Mouse (Mus musculus) adrenal gland, postnatal 10 days (tissue): Measurements from ENCODE around the gene Kcnk4. TPM values are rescaled to one million over a fixed set of nuclear protein-coding genes. Genes with fewer than 3 reads are reported as not detected.
"Not testable (repeated sequence)": the region's sequence is repeated elsewhere in the genome, so short reads cannot be mapped to it uniquely, and the experiment has no call there.

Experiments
- DNase-seq: peaks from one replicate; pipeline ENCODE4 v3.0.0; 2021; ENCODE audit warnings: mixed read lengths
- total RNA-seq, 2 experiments: library from RNA; stranded (reverse); gene quantifications; 2 replicates each; pipeline ENCODE4 v1.2.3; 2021

The Kcnk4 gene
- total RNA-seq, 2 experiments from 2014 or later = 0.30 to 0.73 TPM

DNA sequence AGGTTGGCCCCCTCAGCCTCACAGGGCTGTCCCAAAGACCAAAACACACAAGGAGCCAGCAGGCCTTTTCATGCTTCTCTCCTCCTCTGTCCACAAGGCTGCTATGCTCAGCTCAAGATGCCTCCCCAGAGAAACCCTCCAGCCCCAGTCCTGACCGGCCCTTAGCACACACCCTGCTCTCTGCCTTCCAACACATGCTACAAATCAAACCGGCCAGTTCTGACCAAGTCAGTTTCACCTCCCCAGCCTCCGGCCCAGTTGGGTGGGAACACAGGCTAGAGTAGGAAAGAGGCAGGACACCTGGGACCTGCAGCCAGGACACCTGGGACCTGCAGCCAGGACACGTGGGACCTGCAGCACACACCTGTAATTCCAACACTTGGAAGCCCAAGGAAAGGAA is 17.8 kb downstream of the Kcnk4 start:
- DNase-seq = peak; percentile 13

DNA sequence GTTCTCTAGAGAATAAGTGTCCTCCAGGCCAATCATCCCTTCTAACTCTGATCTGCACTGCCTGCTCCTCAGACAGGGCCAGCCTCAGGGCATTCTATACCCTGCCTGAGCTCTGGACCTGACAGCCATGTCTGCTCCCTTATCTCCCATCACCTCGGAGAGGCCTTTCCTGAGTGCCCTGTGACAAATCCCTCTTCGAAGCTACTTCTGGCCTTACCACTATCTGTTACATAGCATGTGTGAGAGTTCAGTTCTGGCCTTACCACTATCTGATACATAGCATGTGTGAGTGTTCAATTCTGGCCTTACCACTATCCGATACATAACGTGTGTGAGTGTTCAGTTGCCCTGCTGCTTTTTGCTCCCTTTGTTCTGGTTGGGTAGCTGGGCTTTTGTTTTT is 19.0 kb downstream of the Kcnk4 start:
- DNase-seq = no peak

DNA sequence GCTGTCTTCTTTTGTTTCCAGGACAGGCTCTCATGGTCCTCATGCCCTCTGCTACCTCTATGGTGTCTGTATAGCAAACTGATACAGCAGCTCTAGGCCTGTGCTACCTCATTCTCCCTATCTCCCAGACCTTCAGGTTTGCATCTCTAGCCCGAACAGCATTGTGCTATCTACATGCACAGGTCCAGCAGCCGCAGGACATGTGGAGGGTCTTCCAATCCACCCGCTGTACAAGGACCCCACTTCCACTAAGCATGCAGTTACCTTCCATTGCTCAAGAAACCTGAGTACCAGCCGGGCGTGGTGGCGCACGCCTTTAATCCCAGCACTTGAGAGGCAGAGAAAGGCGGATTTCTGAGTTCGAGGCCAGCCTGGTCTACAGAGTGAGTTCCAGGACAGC is 19.8 kb downstream of the Kcnk4 start:
- no peak for DNase-seq

DNA sequence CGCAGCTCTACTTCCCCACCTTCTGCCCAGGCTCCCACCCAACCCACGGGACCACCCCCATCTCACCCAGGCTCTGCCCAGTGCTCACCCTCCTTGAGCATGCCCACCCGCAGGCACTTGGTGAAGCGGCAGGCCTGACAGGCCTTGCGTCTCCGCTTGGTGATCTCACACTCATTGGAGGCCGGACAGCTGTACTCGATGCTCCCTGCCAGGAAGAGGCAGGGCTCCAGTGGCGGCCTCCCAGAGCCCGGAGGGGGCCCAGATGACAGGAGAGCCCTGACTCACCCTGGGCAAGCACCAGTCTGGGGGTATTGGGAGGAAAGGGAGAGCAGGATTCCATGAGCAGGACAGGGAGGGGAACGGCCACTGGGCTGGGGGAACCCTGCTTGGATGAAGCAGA is 20.3 kb downstream of the Kcnk4 start:
- peak; percentile 42 for DNase-seq

DNA sequence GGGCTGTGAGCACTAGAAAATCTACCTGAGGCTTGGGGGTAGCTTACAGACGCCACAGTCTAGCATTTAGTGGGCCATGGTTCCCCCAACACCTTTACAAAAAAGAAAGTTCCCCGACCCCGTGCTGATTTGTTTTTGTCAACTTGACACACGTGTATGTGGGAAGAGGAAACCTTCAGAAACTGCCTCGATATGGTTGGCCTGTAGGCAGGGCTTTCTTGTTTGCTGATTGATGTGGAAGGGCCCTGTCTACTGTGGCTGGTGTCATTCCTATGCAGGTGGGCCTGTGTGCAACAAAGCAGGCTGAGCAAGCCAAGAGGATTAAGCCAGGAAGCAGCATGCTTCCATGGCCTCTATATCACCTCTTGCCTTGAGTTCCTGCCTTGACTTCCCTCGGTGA is 21.3 kb downstream of the Kcnk4 start:
- DNase-seq = no peak

DNA sequence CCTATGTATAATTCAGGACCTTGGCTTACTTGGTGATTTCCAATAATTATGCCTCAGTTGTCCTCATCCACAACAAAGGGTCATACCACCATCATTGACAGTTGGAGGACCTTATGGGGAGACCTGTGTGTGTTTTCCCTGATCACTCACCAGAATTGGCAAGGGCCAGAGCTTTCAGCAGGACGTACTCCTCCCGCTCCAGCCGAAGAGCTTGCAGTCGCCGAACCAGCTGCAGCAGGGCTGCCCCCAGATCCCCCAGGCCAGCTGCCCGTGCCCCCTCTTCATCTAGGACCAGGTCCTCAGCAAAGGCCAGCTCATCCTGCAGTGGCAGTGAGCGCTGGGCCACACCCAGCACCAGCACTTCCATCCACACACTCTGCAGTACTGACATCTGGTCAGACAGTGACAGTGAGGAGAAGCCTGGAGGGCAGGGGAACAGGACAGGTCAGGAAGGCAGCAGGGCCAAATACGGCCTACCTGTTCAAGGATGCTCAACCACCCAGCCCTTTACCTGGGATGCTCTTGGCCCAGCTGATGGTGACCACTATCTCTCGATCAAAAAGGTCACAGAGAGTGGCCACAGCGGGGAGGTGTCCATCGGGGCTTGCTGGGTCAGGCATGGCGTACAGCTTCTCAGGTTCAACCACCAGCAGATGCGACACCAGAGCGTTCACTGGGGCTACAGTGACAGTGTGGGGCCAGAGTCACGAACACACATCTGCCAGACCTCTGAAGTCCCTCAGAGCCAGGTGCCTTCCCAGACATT is 21.9 kb downstream of the Kcnk4 start:
- no peak for DNase-seq

DNA sequence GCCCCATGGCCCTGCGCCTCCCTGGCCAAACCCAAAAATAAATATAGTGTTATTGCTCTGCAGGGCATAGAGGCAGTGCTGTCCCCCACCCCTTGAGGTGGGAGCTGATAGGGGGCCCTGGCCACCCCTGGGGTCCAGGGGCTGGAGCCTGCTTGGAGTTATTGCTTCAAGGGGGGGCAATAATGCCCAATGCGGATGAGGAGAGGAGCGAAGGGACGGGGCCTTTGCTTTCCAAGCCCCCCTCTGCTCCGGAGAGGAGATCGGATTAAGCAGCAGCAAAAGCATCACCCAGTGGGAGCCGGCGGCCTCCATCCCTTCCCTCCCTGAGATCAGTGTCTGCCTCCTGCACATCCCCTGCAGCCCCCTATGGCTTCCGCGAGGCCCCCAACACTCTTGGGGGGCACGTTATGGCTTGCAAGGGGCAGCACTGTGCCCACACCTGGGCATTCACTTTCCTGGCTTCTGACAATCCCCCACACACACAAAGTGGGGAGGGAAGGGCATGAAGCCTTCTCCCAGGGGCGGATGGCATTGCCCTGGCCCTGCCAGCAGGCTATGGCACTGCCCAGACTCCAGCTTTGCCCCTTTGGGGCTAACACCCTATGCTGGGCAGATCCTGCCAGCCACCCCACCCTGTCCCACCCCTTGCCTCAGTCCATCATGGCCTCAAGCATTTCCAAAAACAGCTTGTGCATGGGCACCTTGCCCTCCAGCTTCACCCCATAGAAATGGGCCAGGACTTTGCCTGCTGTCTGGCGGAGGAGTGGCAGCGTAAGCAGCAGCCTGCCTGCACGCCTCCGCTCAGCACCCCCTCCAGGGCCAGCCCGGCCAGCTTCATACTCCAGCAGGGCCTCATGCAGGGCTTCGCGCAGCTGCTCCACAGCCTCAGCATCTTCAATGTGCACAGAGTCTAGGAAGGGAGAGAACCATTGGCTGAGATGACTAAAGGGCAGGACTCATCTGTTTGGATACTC is 22.9 kb downstream of the Kcnk4 start:
- no peak for DNase-seq

DNA sequence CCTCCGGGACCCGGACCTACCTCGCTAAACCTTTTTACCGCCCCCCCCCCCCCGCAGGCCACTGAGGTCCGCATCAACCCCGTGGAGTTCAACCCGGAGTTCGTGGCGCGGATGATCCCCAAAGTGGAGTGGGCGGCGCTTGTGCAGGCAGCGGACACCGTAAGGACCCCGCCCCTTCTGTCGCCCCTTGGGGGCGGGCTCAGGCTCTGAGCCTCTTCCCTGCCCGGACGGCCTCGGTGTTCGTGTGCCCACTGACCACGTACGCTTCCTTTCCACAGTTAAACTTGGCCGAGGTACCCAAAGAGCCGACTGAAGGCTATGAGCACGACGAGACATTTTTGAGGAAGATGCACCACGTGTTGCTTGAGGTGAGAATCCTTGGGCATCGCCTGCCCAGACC is 24.0 kb downstream of the Kcnk4 start:
- DNase-seq = peak; percentile 76

DNA sequence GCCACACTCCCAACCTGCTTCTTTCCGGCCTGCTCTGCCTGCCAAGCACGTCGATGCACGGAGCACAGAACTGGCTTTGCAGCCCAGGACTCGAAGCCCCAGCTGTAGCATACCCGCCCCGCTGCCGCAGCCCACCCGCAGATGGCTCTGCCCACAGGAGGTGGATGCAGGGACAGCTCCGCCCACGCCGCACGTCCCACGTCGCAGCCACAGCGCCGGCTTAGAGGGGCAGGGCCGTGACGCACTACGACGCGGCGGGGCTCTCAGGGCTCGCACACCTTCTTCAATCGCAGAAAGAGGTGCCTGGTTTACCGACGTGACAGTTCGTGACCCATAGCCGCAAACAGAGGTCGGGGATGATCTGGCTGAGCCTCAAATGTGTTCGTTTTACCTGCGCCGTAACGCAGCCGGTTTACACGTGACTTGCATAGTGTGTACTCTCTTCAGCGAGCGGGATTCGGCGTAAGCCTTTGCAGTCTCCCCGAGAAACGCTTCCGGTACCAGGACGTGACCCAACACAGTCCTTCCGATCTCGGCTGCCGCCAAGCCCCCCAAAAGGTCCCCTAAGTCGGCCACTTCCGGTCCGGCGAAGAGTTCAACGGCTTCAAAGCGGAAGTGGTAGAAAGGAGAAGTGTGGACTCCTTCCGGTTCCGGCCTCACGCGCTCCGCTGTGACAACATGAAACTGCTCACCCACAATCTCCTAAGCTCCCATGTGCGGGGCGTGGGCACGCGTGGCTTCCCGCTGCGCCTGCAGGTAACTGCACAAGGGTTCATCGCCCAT is 24.6 kb downstream of the Kcnk4 start, which contains the start of the genes Trmt112 and Prdx5:
Gene Trmt112, plus strand, starts transcription at position 192 of the 783 bp plus-strand sequence.
Gene Prdx5, minus strand, starts transcription at position 600 of the 783 bp plus-strand sequence.
- peak; percentile 94 for DNase-seq

DNA sequence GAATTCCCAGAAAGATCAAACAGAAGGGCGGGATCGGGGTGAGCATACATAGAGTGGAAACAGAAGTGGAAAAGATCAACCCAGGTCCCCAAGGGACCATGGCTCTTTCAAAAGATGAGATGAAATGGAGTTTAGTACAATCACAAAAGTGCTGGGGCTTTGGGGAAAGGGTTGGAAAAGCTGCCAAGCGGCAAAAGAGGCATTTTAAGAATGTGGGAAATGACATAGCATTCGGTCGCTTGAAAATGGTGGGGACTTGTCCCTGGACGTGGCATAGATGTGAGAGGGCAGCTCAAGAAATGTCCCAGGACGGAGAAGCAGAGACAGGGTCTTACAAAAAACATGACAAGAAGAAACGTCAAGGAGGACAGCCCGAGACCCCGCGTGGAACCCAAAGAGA is 25.3 kb downstream of the Kcnk4 start:
- DNase-seq = no peak

DNA sequence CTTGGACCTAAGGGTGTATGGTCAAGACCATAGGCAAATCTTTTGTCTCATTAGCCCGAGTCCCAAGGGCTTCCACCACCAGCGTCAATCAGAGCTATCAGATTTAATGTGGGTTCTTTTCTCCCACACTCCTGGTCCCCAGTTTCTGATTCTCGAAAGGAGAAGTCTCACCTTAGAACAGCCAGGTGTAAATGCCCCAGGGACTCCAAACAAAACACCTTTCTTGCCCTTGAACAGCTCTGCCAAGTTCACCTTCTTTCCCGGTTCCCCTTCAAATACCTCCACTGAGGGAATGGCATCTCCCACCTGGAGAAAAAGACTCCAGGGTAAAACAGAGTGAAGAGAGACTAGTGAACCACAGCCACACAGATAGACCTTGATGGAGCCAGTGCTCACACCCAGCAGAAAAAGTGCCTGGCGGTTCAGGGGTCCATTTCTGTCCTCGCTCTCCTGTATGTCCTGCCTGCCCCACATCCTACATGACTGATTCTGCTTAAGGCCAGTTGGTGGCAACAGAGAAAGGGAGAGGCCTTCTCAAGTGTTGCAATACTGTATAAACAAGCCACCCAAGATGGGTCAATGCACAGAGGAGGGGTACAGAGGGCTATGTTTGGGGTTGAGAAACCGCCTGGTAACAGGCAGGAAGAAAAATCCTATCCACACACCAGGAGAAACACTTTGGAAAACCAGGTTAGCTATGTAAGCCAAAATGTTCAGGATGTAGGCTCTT is 26.3 kb downstream of the Kcnk4 start:
- no peak for DNase-seq

DNA sequence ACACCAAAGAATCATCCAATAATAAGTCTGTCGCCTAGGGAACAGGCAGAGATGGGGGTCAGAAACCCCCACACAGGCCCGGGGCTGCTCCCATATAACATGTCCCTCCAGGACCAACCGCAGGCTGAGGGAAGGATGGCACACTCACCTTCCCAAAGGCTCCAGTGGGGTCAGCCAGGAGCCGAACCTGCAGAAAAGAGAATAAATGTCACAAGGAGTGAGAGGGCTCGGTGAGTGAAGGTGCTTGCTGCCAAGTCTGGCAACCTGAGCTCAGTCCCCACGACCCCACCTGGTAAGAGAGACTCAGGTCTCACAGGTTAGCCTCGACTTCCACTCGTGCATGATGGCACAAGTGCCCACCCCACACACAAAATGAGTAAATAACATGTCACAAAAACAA is 27.2 kb downstream of the Kcnk4 start:
- no peak for DNase-seq

DNA sequence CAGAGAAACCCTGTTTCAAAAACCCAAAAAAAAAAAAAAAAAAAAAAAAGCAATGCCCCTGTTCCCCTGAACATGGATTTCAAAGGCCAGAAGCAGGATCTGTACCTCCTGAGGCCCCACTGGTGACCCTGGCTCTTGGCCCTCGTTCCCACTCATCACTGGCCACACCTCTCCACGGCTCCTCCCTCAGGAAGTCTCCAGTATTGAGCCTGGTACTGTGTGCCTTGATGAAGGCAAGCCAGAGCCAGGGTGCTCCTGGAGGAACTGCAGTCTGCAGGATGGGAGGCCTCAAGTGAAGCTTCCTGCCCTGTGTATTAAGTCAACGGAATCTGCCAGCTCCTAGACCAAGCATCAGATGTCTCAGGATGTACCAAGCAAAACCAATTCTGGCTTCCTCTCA is 28.1 kb downstream of the Kcnk4 start:
- DNase-seq = no peak

DNA sequence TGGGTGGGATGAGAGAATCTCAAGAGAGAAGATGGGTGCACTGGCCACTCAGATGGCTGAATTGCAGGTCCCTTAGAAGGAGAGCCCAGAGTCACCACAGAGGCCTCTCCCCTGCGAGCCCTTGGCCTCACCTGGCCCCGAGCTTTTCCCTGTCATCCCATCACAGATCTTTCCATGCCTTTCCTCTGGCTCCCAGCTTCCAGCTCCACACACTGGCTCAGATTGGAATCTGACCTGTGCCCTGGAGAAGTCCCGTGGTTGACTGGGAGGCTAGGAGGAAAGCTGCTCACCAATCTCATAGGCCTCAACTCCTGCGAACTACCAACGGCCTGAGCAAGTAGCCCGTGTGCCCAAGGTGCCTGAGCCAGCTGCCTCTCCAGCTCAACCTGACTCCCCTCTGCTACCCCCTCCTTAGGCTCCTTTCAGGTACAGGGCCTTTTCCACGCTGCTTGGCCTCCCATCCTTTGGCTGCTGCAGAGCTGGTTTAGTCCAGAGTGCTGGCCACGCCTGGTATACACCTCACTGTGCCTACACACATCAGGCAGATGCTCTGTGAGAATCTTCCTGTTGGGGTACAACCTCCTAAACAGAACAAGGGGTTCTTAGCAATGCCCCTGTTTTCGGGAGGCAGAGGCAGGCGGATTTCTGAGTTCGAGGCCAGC is 28.7 kb downstream of the Kcnk4 start:
- no peak for DNase-seq

DNA sequence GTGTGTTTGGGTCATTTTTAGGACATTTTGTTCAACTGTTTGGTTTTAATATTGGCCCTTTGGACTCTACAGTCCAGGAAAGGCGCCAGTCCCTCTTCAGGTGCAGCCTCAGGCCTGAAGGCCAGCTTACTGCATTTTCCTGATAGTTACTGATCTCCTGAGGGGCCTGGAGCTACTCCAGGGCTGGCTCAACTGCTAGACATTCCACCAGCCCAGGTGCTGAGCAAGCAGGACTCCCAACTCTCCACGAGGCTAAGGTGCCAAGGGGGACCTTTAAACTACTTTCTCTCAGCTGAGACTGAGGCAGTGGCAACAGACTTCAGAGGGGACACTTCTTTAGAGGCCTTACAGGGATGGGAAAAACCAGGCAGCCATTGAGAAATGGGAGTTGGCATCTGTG is 29.5 kb downstream of the Kcnk4 start:
- no peak for DNase-seq

DNA sequence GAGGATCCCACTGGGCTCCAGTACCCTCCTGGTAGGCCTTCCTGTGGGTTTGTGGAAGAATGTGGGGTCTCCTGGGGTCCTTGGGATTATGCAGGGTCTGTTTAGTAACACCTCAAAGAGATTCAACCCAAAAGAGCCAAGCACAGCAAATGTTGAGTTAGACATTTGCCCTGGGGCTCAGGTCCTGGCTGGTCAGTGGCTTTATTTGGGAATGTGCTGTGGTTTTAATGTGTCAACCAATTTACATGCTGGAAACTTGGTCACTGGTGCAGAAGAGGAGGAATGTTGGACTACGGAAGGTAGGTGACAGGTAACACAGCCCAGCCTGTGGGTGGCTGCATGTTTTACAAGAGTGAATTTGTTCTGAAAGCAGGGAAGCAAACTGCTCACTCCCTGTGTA is 31.3 kb downstream of the Kcnk4 start:
- DNase-seq = no peak

DNA sequence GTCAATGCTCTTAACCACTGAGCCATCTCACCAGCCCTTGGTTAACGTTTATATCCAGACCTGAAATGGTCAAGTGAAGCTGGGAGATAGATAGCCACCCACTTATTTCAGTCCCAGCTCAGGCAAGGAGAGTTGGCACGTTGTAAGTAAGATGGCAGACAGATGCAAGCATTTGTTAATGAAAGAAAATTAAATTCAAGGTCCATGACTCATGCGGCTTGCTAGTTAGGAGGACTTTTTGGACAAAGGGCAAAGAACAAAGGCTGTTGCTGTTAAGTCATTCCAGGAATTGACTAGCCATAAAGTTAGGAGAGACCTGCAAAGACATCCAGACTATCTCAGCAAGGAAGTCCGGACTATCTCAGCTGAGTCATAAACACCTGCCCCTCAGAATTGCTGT is 34.7 kb downstream of the Kcnk4 start:
- DNase-seq = no peak

DNA sequence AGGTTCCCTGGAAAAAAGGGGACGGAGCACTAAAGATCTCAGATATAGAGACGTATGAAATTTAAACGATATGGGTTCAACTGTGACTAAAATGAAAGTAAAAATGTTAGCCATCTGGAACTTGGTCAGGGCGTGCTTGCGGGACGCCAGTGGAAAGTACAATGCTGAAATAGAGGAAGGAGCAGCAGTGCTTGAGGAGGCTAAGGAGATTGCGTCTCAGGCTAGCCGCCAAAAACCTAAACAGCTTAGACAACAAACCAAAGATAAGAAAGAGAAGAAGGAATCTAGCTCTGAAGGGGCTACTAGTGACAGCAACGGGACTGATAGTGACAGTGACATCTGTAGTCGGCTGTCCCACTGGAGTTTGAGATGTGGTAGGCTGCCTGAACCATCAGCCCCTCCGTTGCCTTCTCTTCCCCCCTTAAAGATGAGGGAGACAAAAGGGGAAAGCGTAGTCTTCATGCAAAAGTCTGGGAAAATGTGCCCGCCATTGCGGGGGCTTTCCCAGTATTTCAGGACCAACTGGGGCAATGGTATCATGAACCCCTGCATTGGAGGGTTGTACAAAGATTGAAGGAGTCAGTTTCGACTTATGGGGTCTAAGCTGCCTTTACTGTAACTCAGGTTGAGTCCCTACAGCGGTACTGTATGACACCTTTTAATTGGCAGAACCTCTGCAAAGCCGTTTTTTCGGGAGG is 38.6 kb downstream of the Kcnk4 start:
- not testable (repeated sequence) for DNase-seq

DNA sequence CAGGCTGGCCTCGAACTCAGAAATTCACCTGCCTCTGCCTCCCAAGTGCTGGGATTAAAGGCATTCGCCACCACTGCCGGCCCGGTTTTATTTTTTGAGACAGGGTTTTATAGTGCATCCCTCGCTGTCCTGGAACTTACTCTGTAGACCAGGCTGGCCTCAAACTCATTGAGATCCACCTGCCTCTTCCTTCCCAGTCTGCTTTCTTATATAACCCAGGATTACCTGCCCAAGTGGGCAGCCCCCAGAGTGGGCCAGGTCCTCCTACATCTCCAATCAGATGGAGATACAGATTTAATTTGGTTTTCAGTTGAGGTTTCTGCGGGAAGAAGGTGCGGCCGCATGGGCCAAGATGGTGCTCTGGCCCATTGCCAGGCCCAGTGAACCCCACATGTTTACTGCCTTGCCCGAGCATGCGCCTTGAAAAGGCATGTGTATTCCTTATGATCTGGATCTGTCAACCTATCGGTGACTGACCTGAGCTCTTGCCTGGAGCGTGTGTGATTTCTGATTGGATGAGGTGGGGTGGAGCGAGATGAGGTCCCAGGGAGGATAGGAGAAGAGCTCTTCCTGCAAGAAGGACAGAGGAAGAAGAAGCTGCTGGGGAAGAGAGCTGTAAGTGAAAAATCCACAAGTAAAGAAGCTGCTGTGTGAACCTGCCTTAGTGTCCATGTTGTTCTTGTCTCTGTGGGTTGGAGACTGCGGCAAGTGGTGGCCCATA is 40.4 kb downstream of the Kcnk4 start:
- no peak for DNase-seq

DNA sequence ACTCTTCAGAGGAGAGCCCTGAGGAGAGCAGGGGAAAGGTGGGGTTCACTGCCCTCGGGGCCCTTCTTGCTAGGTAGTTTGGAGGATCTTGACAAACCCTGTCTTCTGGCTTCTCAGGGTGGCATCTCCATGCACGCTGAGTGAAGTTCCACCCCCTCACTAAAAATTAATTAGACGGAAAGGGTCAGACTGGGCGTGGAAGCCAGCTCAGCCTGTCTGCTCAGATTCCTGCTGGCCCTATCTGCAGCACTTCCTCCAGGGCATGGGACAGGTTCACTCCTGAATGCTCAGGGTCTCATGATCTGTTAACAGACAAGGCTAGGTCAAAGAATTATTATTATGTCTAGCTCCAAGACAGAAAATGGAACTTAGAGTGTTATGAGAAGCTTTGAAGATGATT is 41.8 kb downstream of the Kcnk4 start:
- no peak for DNase-seq
